Mouse (Mus musculus): ENCODE data around the gene Eci3.

GRCm38 (mm10) chr13:34993595-34993982, 30.0 kb upstream of the Eci3 start:
- TF ChIP-seq EP300 (IDR thresholded peaks at IDR 0.05; ENCODE audit: low read depth in 1 of 2, low read length in 2 of 2) (no peak), TCF12 (IDR thresholded peaks at IDR 0.05; ENCODE audit: low read depth, low read length) (no peak), CHD2 (IDR thresholded peaks at IDR 0.05; ENCODE audit: low read length) (no peak), CTCF (IDR thresholded peaks at IDR 0.05 in 2 of 3, conservative IDR thresholded peaks at IDR 0.05 in 1 of 3; ENCODE audit: control insufficient read depth in 1 of 3, insufficient read depth in 1 of 3, low read depth in 2 of 3, low read length in 3 of 3, poor library complexity in 1 of 3, severe bottlenecking in 1 of 3) (no peak), UBTF (IDR thresholded peaks at IDR 0.05; ENCODE audit: borderline replicate concordance, insufficient read depth, low read depth, low read length) (no peak)

Data from MEL (cell line).